Mouse (Mus musculus): ENCODE results near the gene Akap2. TPM values are rescaled to one million over a fixed set of nuclear protein-coding genes. Genes with fewer than 3 reads are reported as not detected.

Akap2 gene
- 26.5 and 33.3 TPM in 2 replicates for polyA plus RNA-seq (2016; fragmentation: Nextera tagmentation; extraction: Ambion mirVana)

- Histone ChIP-seq H3K4me3 (no peak within 1 kb of the TSS), H3K4me1 (peaks cover 40% of the 10 kb centered on the region), H3K27ac (no peak within 1 kb of the TSS), H3K9me3 (replicated peaks) (no peaks in the 10 kb centered on the region), H3K27me3 (ENCODE audit: low read depth, poor library complexity, severe bottlenecking) (no peaks in the 10 kb centered on the region), H3K36me3 (no peaks in the 10 kb centered on the region)
- 87% methylated on average over 9 of the region's 9 CpGs for WGBS
- DNase-seq (ENCODE audit: low spot score) = no peak
These were observed at the start of gene Akap2 for GRCm38 (mm10) chr4:57717354-57717753. Gene Akap2 (plus strand): TSS chr4:57717657.

DNA sequence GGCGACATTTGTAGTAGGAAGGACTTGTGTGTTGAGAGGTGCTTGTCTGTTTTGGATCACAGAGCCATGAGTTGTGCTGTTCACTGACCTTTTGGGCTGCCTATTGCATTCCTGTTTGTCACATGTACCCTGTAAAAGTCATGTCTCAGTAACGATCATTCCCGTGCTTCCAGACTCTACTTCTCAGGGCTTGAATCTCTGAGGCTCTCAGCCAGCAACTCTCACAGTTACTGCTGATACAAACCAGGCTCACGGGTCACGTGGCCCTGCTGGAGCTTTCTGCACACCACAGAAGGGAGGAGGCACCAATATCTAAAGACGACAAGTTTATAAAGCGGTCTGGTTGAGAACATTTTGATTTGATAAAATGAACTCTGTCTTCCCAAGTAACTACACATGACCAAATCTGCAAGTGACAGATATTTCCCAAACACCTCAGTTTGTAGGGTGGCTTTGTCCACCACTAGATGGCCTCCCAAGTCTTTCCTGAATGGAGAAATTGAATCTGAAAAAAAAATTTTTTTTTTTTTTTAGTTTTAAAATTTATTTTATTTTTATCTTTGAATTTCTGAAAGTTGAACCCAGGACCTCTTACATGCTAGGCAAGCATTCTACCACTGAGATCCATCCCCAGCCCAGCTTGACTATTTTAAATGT, 46.5 kb upstream of the Akap2 start:
- peaks cover 38% of the 10 kb centered on the region for H3K4me1 ChIP-seq
- H3K36me3 ChIP-seq = no peaks in the 10 kb centered on the region
- no peak overlapping the region for H3K4me3 ChIP-seq
- H3K9me3 ChIP-seq (replicated peaks) = no peaks in the 10 kb centered on the region
- no peak overlapping the region; the same call in 1 of the 2 replicates for H3K27ac ChIP-seq
- peak; percentile 47 for DNase-seq (ENCODE audit: low spot score)
- no peaks in the 10 kb centered on the region for H3K27me3 ChIP-seq (ENCODE audit: low read depth, poor library complexity, severe bottlenecking)
- 43% methylated on average over 7 of the region's 7 CpGs for WGBS

GRCm38 (mm10) chr4:57672541-57672940, 44.9 kb upstream of the Akap2 start:
- Histone ChIP-seq H3K4me1 (peaks cover 38% of the 10 kb centered on the region), H3K9me3 (replicated peaks) (no peaks in the 10 kb centered on the region), H3K36me3 (no peaks in the 10 kb centered on the region), H3K4me3 (no peak overlapping the region), H3K27ac (no peak overlapping the region), H3K27me3 (ENCODE audit: low read depth, poor library complexity, severe bottlenecking) (no peaks in the 10 kb centered on the region)
- no peak for DNase-seq (ENCODE audit: low spot score)
- WGBS = 88% methylated on average over 4 of the region's 4 CpGs

DNA sequence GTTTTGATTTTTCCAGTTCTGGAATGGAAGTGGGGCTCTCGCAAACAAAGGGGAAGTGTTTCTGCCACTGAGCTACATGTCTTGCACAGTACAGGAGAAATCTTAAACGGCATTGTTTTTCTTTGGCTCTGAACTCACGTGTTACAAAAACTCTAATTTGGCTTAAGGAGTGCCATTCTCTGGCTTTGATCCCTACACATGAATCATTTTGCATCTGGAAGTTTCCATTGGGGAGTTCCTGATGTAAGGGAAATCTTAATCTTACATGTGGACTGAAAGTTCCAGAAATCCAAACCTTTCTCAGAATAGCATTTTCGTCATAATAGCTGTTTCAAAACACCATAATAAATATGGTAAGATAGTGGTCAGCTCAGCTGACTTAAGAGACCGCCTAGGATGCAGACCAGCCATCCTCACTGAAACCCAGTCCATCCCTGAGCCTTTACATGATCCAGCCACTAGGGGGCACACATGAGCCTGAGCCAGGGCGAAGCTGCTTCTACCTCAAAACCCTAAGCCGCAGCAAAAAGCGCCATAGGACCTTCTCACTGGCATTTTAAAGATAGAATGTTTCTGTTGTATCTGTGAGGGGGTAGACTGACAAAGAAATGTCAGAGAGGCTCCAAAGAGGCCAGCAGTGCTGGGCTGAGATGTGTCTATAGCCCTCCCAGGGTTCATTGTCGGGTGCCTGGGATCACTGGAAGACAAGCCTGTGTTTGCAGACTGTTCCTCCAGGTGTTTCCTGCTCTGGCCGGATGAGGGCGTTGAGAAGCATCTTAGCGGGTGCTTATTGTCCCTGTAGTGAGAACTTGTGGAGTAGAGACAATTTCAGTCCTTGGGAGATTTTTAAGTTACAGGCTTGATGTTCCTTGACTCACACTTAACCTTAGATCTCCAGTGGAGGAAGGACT, 44.2 kb upstream of the Akap2 start:
- H3K4me1 ChIP-seq = peaks cover 38% of the 10 kb centered on the region
- WGBS = 15% methylated on average over 12 of the region's 12 CpGs
- peak overlapping the region; percentile 88 for H3K27ac ChIP-seq
- no peaks in the 10 kb centered on the region for H3K36me3 ChIP-seq
- no peaks in the 10 kb centered on the region for H3K9me3 ChIP-seq (replicated peaks)
- DNase-seq (ENCODE audit: low spot score) = peak; percentile 91
- no peaks in the 10 kb centered on the region for H3K27me3 ChIP-seq (ENCODE audit: low read depth, poor library complexity, severe bottlenecking)
- H3K4me3 ChIP-seq = peak overlapping the region; percentile 24; the same call in 1 of the 2 replicates

GRCm38 (mm10) chr4:57674351-57674750, 43.1 kb upstream of the Akap2 start:
- peaks cover 38% of the 10 kb centered on the region for H3K4me1 ChIP-seq
- H3K9me3 ChIP-seq (replicated peaks) = no peaks in the 10 kb centered on the region
- no peaks in the 10 kb centered on the region for H3K27me3 ChIP-seq (ENCODE audit: low read depth, poor library complexity, severe bottlenecking)
- no peak for DNase-seq (ENCODE audit: low spot score)
- peak overlapping the region; percentile 88 for H3K27ac ChIP-seq
- 78% methylated on average over 7 of the region's 7 CpGs for WGBS
- no peak overlapping the region for H3K4me3 ChIP-seq
- no peaks in the 10 kb centered on the region for H3K36me3 ChIP-seq

GRCm38 (mm10) chr4:57675387-57675786, 42.1 kb upstream of the Akap2 start:
- H3K27ac ChIP-seq = peak overlapping the region; percentile 88
- H3K36me3 ChIP-seq = no peaks in the 10 kb centered on the region
- H3K4me1 ChIP-seq = peaks cover 37% of the 10 kb centered on the region
- H3K4me3 ChIP-seq = peak overlapping the region; percentile 31; the same call in 1 of the 2 replicates
- H3K27me3 ChIP-seq (ENCODE audit: low read depth, poor library complexity, severe bottlenecking) = no peaks in the 10 kb centered on the region
- DNase-seq (ENCODE audit: low spot score) = peak; percentile 80
- WGBS = 3% methylated on average over 13 of the region's 13 CpGs
- H3K9me3 ChIP-seq (replicated peaks) = no peaks in the 10 kb centered on the region

DNA sequence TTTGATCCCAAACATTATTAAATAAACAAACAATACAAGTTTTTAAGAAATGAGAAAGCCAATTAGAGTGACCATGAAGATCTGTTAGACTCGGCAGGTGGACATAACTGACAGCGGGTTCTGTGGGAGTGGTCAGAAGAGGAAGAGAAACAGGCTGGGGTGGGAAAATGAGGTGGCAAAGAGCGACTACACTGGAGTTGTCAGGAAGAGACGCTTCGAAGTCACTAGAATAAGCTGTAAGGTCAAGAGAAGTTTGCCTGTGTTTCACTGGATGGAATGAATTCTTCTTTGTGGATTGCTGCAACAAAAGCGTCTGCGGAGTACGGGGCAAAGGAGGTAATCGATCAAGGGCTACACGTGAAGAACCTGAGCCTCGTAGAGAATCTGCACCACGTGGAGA, 39.5 kb upstream of the Akap2 start:
- Histone ChIP-seq H3K27me3 (ENCODE audit: low read depth, poor library complexity, severe bottlenecking) (no peaks in the 10 kb centered on the region), H3K4me1 (peaks cover 43% of the 10 kb centered on the region), H3K27ac (no peak overlapping the region), H3K4me3 (no peak overlapping the region), H3K36me3 (no peaks in the 10 kb centered on the region), H3K9me3 (replicated peaks) (no peaks in the 10 kb centered on the region)
- WGBS = 83% methylated on average over 12 of the region's 12 CpGs
- no peak for DNase-seq (ENCODE audit: low spot score)

GRCm38 (mm10) chr4:57678991-57679457, 38.4 kb upstream of the Akap2 start:
- WGBS = 88% methylated on average over 9 of the region's 9 CpGs
- Histone ChIP-seq H3K4me3 (no peak overlapping the region), H3K4me1 (peaks cover 35% of the 10 kb centered on the region), H3K36me3 (no peaks in the 10 kb centered on the region), H3K9me3 (replicated peaks) (no peaks in the 10 kb centered on the region), H3K27me3 (ENCODE audit: low read depth, poor library complexity, severe bottlenecking) (no peaks in the 10 kb centered on the region), H3K27ac (no peak overlapping the region)
- DNase-seq (ENCODE audit: low spot score) = no peak

- Histone ChIP-seq H3K36me3 (no peaks in the 10 kb centered on the region), H3K27ac (no peak overlapping the region), H3K9me3 (replicated peaks) (no peaks in the 10 kb centered on the region), H3K4me1 (peaks cover 27% of the 10 kb centered on the region), H3K4me3 (no peak overlapping the region), H3K27me3 (ENCODE audit: low read depth, poor library complexity, severe bottlenecking) (no peaks in the 10 kb centered on the region)
- DNase-seq (ENCODE audit: low spot score) = no peak
- 91% methylated on average over 12 of the region's 12 CpGs for WGBS
These were observed 37.3 kb upstream of the Akap2 start for GRCm38 (mm10) chr4:57680186-57680585.

- H3K27ac ChIP-seq = peak overlapping the region; percentile 50
These were observed 35.9 kb upstream of the Akap2 start for GRCm38 (mm10) chr4:57681511-57681910.

DNA sequence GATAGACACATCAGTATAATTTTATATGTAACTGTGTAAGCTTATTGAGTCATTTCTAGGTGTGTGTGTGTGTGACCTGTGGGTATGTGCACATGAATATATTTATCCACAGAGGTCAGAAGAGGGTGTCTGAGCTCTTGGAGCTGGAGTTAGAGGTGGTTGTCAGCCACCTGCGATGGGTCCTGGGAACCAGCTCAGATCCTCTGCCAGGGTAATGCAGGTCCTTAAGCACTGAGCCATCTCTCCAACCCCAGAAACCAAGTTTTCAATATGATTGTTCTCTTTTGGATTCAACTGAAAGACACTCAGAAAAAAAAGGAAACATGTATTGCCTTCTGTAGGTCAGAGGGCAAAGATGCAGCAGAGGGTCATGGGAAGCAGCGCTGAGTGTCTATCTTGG, 35.1 kb upstream of the Akap2 start:
- Histone ChIP-seq H3K27ac (no peak overlapping the region), H3K4me3 (no peak overlapping the region), H3K4me1 (peaks cover 30% of the 10 kb centered on the region), H3K36me3 (no peaks in the 10 kb centered on the region), H3K9me3 (replicated peaks) (no peaks in the 10 kb centered on the region), H3K27me3 (ENCODE audit: low read depth, poor library complexity, severe bottlenecking) (no peaks in the 10 kb centered on the region)
- 96% methylated on average over 2 of the region's 2 CpGs for WGBS
- DNase-seq (ENCODE audit: low spot score) = no peak

More at GRCm38 (mm10) chr4:57681511-57681910, 35.9 kb upstream of the Akap2 start:
- WGBS = 80% methylated on average over 12 of the region's 12 CpGs
- Histone ChIP-seq H3K36me3 (no peaks in the 10 kb centered on the region), H3K27me3 (ENCODE audit: low read depth, poor library complexity, severe bottlenecking) (no peaks in the 10 kb centered on the region), H3K9me3 (replicated peaks) (no peaks in the 10 kb centered on the region), H3K4me3 (no peak overlapping the region), H3K4me1 (peaks cover 21% of the 10 kb centered on the region)
- DNase-seq (ENCODE audit: low spot score) = no peak

DNA sequence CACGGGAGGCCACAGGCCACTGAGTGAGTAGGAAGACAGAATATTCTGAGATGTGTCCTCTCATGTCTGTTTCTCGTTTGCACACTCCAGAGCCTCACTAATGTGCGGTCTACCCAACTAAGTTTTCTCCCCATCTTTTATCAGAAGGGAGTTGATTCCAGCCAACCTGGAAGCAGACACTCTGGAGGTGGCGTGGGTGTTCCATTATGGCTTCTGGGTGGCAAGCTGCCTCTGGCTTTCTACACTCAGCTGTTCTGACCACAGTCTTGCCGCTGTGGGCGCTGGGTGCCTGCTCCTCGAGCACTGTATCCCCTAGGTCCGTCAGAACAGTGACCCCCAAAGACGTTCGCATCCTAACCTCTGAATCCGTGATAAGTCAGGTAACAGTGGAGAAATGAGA, 34.5 kb upstream of the Akap2 start:
- Histone ChIP-seq H3K4me1 (peaks cover 34% of the 10 kb centered on the region), H3K9me3 (replicated peaks) (no peaks in the 10 kb centered on the region), H3K27me3 (ENCODE audit: low read depth, poor library complexity, severe bottlenecking) (no peaks in the 10 kb centered on the region), H3K4me3 (no peak overlapping the region), H3K27ac (no peak overlapping the region), H3K36me3 (no peaks in the 10 kb centered on the region)
- no peak for DNase-seq (ENCODE audit: low spot score)
- WGBS = 88% methylated on average over 11 of the region's 11 CpGs

DNA sequence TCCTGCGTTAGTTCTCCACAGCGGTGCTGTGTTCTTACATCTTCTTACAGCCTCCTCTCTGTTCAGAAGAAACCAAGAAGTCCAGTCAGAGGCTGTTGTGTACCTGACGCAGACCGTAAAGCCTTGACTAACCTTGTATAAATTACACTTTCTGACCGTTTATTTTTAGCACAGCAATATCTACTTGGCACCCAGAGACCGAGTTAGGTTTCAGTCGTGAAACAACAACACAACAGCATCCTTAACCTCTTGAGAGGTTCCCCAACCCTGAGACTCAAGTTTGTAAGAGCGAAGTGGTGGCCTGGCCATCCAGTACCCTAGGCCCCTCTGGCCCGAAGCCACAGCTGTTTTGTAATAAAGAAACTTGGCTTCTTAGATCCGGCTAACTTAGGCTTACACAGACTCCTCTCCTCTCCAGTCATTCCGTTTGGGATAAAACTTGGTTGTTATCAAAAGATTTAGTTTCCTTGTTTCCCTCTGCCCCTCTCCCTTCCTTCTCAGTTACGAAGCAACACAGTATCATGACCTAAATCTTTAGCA, 32.7 kb upstream of the Akap2 start:
- Histone ChIP-seq H3K4me1 (peaks cover 51% of the 10 kb centered on the region), H3K27ac (no peak overlapping the region), H3K36me3 (peaks cover 5% of the 10 kb centered on the region; the same call in 1 of the 2 replicates), H3K27me3 (ENCODE audit: low read depth, poor library complexity, severe bottlenecking) (no peaks in the 10 kb centered on the region), H3K4me3 (no peak overlapping the region), H3K9me3 (replicated peaks) (no peaks in the 10 kb centered on the region)
- no peak for DNase-seq (ENCODE audit: low spot score)
- 84% methylated on average over 12 of the region's 12 CpGs for WGBS

Measured in limb, embryonic 10.5 days (tissue).